Mouse (Mus musculus) embryonic facial prominence, embryonic 15.5 days (tissue): Measurements from ENCODE around the gene Naa38. TPM values are rescaled to one million over a fixed set of nuclear protein-coding genes. Genes with fewer than 3 reads are reported as not detected.
A peak's percentile ranks its signal among the peaks of the same experiment; 100 is the strongest.
"Not testable (repeated sequence)": the region's sequence is repeated elsewhere in the genome, so short reads cannot be mapped to it uniquely, and the experiment has no call there.

Source experiments
- ATAC-seq: fragments of 200-750 bp; cut with Nextera tagmentation; 2 replicates; pipeline ENCODE4 v1.8.0; 2017; ENCODE audit warnings: low read depth, moderate TSS enrichment; ENCODE audit not compliant: insufficient number of reproducible peaks, low FRiP score, low TSS enrichment
- H3K27ac ChIP-seq: fragments of 300-500 bp; sonication (generic); replicated peaks from 2 replicates; pipeline ENCODE4 v1.5.1; 2015; ENCODE audit warnings: mild to moderate bottlenecking, inconsistent platforms
- H3K27me3 ChIP-seq: fragments of 300-500 bp; sonication (generic); 2 replicates; pipeline ENCODE4 v1.6.1; 2015; ENCODE audit warnings: inconsistent platforms
- H3K36me3 ChIP-seq: fragments of 300-500 bp; sonication (generic); 2 replicates; pipeline ENCODE4 v1.6.1; 2015; ENCODE audit warnings: mild to moderate bottlenecking, inconsistent platforms
- H3K4me1 ChIP-seq: fragments of 300-500 bp; sonication (generic); 2 replicates; pipeline ENCODE4 v1.6.1; 2015; ENCODE audit warnings: inconsistent platforms
- H3K4me2 ChIP-seq: fragments of 300-500 bp; sonication (generic); replicated peaks from 2 replicates; pipeline ENCODE4 v1.6.1; 2015; ENCODE audit warnings: mild to moderate bottlenecking, inconsistent platforms
- H3K4me3 ChIP-seq: fragments of 300-500 bp; sonication (generic); replicated peaks from 2 replicates; pipeline ENCODE4 v1.5.1; 2015; ENCODE audit warnings: mild to moderate bottlenecking, inconsistent platforms
- H3K9ac ChIP-seq: fragments of 300-500 bp; sonication (generic); 2 replicates; pipeline ENCODE4 v1.6.1; 2015; ENCODE audit warnings: inconsistent platforms
- H3K9me3 ChIP-seq: fragments of 300-500 bp; sonication (generic); replicated peaks from 2 replicates; pipeline ENCODE4 v1.6.1; 2016; ENCODE audit warnings: inconsistent platforms
- WGBS: fragments of 180-500 bp; shearing (Covaris S2); methylation state at CpG from one replicate; pipeline ENCODE4 v1.1.7; 2015; 5-methylcytosine and 5-hydroxymethylcytosine counted together
- polyA plus RNA-seq: library from polyadenylated mRNA; unstranded; fragments of >200 nt; fragmentation: Nextera tagmentation; extraction: Ambion mirVana; gene quantifications from 2 replicates; pipeline ENCODE4 v1.2.1, GENCODE M21; 2015

The Naa38 gene
- polyA plus RNA-seq, 1 experiment from 2014 or later: 150 TPM

- H3K27ac ChIP-seq: no peak overlapping the region
- 71% methylated on average over 4 of the region's 4 CpGs for WGBS
- H3K9me3 ChIP-seq: no peaks in the 10 kb centered on the region
- no peak overlapping the region for H3K9ac ChIP-seq
- H3K4me3 ChIP-seq: no peak overlapping the region
- H3K4me2 ChIP-seq: no peak overlapping the region
- H3K4me1 ChIP-seq: peaks cover 20% of the 10 kb centered on the region
- peaks cover 19% of the 10 kb centered on the region; the same call in 1 of the 2 replicates for H3K36me3 ChIP-seq
- no peak for ATAC-seq
- no peaks in the 10 kb centered on the region for H3K27me3 ChIP-seq
Observed at GRCm38 (mm10) chr11:69375646-69376045, 19.6 kb upstream of the Naa38 start.

DNA sequence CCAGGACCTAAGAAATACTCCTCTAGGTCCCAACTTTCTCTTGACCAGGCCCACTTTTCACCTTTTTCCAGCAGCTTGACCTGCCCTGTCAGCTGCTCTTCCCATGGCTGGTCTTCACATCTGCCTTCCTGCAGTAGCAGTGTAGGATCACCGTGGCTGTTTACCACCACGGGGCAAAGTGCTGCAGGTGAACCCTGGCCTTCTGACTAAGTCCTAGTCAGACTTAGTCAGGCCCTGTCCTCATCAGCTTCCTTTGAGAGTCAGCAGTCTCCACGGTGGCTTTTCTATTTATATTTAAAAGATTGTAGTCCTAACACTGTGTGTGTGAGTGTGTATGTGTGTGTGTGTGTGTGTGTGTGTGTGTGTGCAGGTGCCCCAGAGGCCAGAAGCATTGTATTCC, 17.5 kb upstream of the Naa38 start:
- no peak overlapping the region for H3K27ac ChIP-seq
- H3K4me3 ChIP-seq: no peak overlapping the region
- peaks cover 16% of the 10 kb centered on the region; the same call in 1 of the 2 replicates for H3K36me3 ChIP-seq
- 0 out of 2 replicates have a peak, but pooled peaks cover 3% of the 10 kb centered on the region for H3K4me1 ChIP-seq
- no peaks in the 10 kb centered on the region for H3K9me3 ChIP-seq
- H3K27me3 ChIP-seq: no peaks in the 10 kb centered on the region
- 66% methylated on average over 3 of the region's 3 CpGs for WGBS
- H3K9ac ChIP-seq: no peak overlapping the region
- no peak for ATAC-seq
- H3K4me2 ChIP-seq: no peak overlapping the region

DNA sequence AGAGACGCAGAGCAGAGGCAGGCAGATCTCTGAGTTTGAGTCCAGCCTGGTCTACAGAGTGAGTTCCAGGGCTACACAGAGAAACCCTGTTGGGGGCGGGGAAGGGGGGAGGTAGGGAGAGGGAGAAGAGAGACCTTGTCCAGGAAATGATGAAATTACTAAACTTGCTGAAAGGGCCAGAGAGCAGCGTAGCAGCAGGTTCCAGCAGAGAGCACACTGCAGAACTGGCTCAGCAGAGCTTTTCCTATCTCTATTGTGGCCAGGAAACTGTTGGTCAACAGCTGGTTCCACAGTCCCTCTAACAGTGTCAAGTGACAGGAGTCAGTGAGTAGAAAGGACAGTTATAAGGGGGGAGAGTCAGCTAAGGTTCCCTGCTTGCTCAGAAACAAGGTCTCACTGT, 15.7 kb upstream of the Naa38 start:
- H3K36me3 ChIP-seq: 0 out of 2 replicates have a peak, but pooled peaks cover 5% of the 10 kb centered on the region
- no peaks in the 10 kb centered on the region for H3K9me3 ChIP-seq
- H3K27ac ChIP-seq: no peak overlapping the region
- no peak for ATAC-seq
- 83% methylated on average over 3 of the region's 3 CpGs for WGBS
- no peaks in the 10 kb centered on the region for H3K27me3 ChIP-seq
- 0 out of 2 replicates have a peak, but pooled peaks cover 5% of the 10 kb centered on the region for H3K4me1 ChIP-seq
- H3K4me2 ChIP-seq: no peak overlapping the region
- no peak overlapping the region for H3K9ac ChIP-seq
- H3K4me3 ChIP-seq: no peak overlapping the region

- ATAC-seq: no peak
- no peaks in the 10 kb centered on the region for H3K27me3 ChIP-seq
- H3K9me3 ChIP-seq: no peaks in the 10 kb centered on the region
- H3K4me3 ChIP-seq: no peak overlapping the region
- H3K9ac ChIP-seq: no peak overlapping the region
- 0 out of 2 replicates have a peak, but pooled peaks cover 5% of the 10 kb centered on the region for H3K4me1 ChIP-seq
- no peak overlapping the region for H3K4me2 ChIP-seq
- no peak overlapping the region for H3K27ac ChIP-seq
- H3K36me3 ChIP-seq: 0 out of 2 replicates have a peak, but pooled peaks cover 2% of the 10 kb centered on the region
- 77% methylated on average over 6 of the region's 6 CpGs for WGBS
Observed at GRCm38 (mm10) chr11:69381356-69381755, 13.9 kb upstream of the Naa38 start.

DNA sequence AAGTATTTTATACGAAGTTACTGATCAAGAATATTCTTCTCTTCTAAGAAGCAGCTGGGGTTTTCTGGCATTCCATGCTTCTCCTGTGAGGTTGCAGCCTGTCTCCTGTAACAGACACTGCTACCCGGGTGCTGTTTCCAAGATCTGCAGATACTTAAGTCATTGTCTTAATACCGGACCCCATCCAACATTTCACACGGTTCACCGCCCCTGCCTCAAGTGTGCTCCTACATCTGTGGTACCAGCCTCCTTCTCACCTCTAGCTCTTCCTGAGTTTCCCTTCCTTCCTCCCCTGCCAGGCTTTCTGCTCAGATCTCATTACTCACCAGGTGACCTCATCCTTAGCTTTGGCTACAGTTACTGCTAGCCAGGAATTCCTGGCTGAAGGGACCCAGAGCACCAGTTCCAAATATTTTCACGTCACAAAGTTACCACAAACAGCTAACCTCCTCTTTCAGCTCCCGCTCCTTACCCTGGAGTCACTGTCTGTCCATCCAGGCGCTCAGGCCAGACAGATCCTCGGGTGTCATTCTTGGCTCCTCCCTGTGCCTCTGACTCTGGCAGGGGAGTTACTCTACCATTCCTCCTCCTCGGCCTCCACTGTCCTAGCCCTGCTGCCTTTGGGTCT, 12.7 kb upstream of the Naa38 start:
- ATAC-seq: no peak

DNA sequence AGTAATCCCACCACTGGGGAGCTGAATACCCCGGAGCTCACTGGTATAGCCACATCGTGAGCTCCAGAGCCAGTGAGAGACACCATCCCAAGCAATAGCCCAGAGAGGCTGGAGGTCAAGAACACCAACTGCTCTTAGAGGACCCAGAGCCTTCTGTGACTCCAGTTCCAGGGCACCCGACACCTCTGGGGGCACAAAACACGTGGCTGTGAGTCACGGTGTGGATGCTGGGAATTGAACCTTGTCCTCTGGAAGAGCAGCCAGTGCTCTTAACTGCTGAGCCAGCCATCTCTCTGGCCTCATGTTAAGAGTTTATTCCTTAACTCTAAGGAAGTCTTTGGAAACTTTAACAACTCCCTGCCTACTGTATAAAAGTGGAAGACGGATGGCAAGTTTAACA, 10.3 kb upstream of the Naa38 start:
- no peak overlapping the region for H3K27ac ChIP-seq
- 73% methylated on average over 6 of the region's 6 CpGs for WGBS
- peaks cover 12% of the 10 kb centered on the region for H3K4me1 ChIP-seq
- H3K9me3 ChIP-seq: no peaks in the 10 kb centered on the region
- H3K9ac ChIP-seq: no peak overlapping the region
- no peaks in the 10 kb centered on the region for H3K36me3 ChIP-seq
- no peak for ATAC-seq
- H3K4me2 ChIP-seq: no peak overlapping the region
- no peaks in the 10 kb centered on the region for H3K27me3 ChIP-seq
- H3K4me3 ChIP-seq: no peak overlapping the region

More for the DNA sequence above, 12.7 kb upstream of the Naa38 start:
- H3K27me3 ChIP-seq: no peaks in the 10 kb centered on the region
- no peak overlapping the region for H3K27ac ChIP-seq
- no peak overlapping the region for H3K9ac ChIP-seq
- no peaks in the 10 kb centered on the region for H3K9me3 ChIP-seq
- 0 out of 2 replicates have a peak, but pooled peaks cover 5% of the 10 kb centered on the region for H3K4me1 ChIP-seq
- no peak overlapping the region for H3K4me2 ChIP-seq
- no peaks in the 10 kb centered on the region for H3K36me3 ChIP-seq
- no peak overlapping the region for H3K4me3 ChIP-seq
- 58% methylated on average over 10 of the region's 10 CpGs for WGBS

GRCm38 (mm10) chr11:69386758-69387157, 8.5 kb upstream of the Naa38 start:
- Histone ChIP-seq H3K36me3 (no peaks in the 10 kb centered on the region), H3K9ac (no peak overlapping the region), H3K4me3 (no peak overlapping the region), H3K4me2 (no peak overlapping the region), H3K4me1 (peaks cover 16% of the 10 kb centered on the region), H3K9me3 (no peaks in the 10 kb centered on the region), H3K27me3 (no peaks in the 10 kb centered on the region), H3K27ac (no peak overlapping the region)
- WGBS: 82% methylated on average over 7 of the region's 7 CpGs
- no peak for ATAC-seq

DNA sequence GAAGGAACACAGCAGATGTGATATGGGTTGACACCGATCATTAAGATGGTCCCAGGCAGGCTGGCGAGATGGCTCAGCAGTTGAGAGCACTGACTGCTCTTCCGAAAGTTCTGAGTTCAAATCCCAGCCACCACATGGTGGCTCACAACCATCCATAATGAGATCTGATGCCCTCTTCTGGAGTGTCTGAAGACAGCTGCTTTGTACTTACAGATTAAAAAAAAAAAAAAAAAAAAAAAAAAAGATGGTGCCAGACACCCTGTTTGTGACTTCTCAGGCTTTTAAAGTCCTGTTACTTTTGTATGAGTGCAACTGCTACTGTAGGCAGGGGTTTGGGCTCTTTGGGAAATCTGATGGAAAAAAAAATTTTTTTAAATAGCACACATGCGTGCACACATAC, 6.6 kb upstream of the Naa38 start:
- Histone ChIP-seq H3K36me3 (peaks cover 5% of the 10 kb centered on the region; the same call in 1 of the 2 replicates), H3K4me3 (no peak overlapping the region), H3K9ac (no peak overlapping the region), H3K27me3 (no peaks in the 10 kb centered on the region), H3K27ac (no peak overlapping the region), H3K4me1 (peaks cover 11% of the 10 kb centered on the region), H3K9me3 (no peaks in the 10 kb centered on the region), H3K4me2 (no peak overlapping the region)
- ATAC-seq: no peak
- WGBS: 94% methylated on average over 4 of the region's 4 CpGs

GRCm38 (mm10) chr11:69389531-69390399, 5.5 kb upstream of the Naa38 start:
- H3K27me3 ChIP-seq: no peaks in the 10 kb centered on the region
- no peak overlapping the region for H3K4me3 ChIP-seq
- peaks cover 5% of the 10 kb centered on the region; the same call in 1 of the 2 replicates for H3K36me3 ChIP-seq
- no peak overlapping the region for H3K27ac ChIP-seq
- ATAC-seq: no peak
- H3K9ac ChIP-seq: no peak overlapping the region
- no peaks in the 10 kb centered on the region for H3K9me3 ChIP-seq
- 48% methylated on average over 14 of the region's 14 CpGs for WGBS
- H3K4me2 ChIP-seq: 0 out of 2 replicates have a peak overlapping the region, but pooled peaks have one; percentile 19
- peaks cover 15% of the 10 kb centered on the region for H3K4me1 ChIP-seq

DNA sequence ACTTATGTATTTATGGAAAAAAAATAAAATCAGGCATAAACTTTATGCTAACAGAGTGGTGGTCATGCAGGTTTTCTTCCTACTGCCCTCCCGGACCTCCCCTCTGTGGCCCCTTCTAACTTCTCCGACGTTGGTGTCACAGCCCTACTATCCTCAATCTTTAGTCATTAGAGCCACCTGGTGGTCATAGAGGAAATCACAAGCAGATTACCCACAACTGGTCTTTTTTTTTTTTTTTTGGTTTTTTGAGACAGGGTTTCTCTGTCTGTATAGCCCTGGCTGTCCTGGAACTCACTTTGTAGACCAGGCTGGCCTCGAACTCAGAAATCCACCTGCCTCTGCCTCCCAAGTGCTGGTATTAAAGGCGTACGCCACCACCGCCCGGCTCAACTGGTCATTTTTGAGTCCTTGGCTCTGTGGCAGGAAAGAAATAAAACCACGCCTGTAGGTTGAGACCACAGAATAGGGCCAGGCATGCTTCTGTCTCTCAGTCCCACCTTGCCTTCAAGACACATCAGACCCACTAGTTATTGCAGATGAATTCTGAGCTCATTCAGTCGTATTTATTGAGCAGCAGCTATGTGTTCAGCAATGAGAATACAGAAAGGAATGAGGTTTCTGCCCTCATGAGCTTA, 4.8 kb upstream of the Naa38 start:
- no peak overlapping the region for H3K27ac ChIP-seq
- 0 out of 2 replicates have a peak overlapping the region, but pooled peaks have one; percentile 19 for H3K4me2 ChIP-seq
- H3K36me3 ChIP-seq: peaks cover 5% of the 10 kb centered on the region; the same call in 1 of the 2 replicates
- ATAC-seq: 0 out of 2 replicates have a peak, but pooled peaks have one; percentile 15
- H3K9ac ChIP-seq: no peak overlapping the region
- H3K4me3 ChIP-seq: no peak overlapping the region
- no peaks in the 10 kb centered on the region for H3K9me3 ChIP-seq
- WGBS: 50% methylated on average over 10 of the region's 10 CpGs
- H3K4me1 ChIP-seq: peaks cover 15% of the 10 kb centered on the region
- no peaks in the 10 kb centered on the region for H3K27me3 ChIP-seq

- Histone ChIP-seq H3K4me2 (peak overlapping the region; percentile 80), H3K27ac (peak overlapping the region; percentile 99), H3K9ac (peak overlapping the region; percentile 53), H3K4me1 (peaks cover 44% of the 10 kb centered on the region), H3K4me3 (peak overlapping the region; percentile 77)
- not testable (repeated sequence) for H3K9me3 ChIP-seq, ATAC-seq, H3K36me3 ChIP-seq, H3K27me3 ChIP-seq
- 1% methylated on average over 31 of the region's 31 CpGs for WGBS
Observed at GRCm38 (mm10) chr11:69394591-69395167, 608 bp upstream of the Naa38 start.
